Mouse (Mus musculus) E14TG2a.4 (cell line): Measurements from ENCODE around the gene Ncoa7.

Experiments used
- CTCF ChIP-seq: conservative IDR thresholded peaks from 2 replicates; pipeline ENCODE4 v1.5.1; 2014; ENCODE audit warnings: low read length
- NANOG ChIP-seq: IDR thresholded peaks from 2 replicates; pipeline ENCODE4 v1.6.1; 2014; ENCODE audit warnings: borderline replicate concordance, low read length, mixed read lengths

DNA sequence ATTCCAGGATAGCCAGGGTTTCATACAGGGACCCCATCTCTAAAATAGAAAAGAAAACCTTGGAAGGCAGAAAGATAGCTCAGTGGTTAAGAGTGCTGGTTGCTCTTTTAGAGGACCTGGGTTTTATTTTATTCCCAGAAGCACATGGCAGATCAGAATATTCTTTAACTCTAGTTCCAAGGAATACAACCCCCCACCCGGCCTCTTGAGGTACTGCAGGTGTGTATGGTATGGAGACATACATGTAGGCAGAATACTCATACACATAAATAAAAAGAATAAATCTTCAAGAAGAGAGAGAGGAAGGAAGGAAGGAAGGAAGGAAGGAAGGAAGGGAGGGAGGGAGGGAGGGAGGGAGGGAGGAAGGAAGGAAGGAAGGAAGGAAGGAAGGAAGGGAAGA lies 72.3 kb downstream of the Ncoa7 start:
- TF ChIP-seq CTCF (peak; percentile 41), NANOG (no peak)
